Mouse (Mus musculus): ENCODE data around the gene Fgfr2. TPM values are rescaled to one million over a fixed set of nuclear protein-coding genes. Genes with fewer than 3 reads are reported as not detected.

Gene Fgfr2
- polyA plus RNA-seq, 1 experiment from 2014 or later: 104 TPM

- 69% methylated on average over 3 of the region's 3 CpGs for WGBS
- Histone ChIP-seq H3K9me3 (no peaks in the 10 kb centered on the region), H3K4me1 (no peaks in the 10 kb centered on the region), H3K4me3 (replicated peaks) (no peak overlapping the region), H3K9ac (no peak overlapping the region), H3K4me2 (no peak overlapping the region), H3K27ac (no peak overlapping the region), H3K27me3 (replicated peaks) (no peaks in the 10 kb centered on the region), H3K36me3 (no peaks in the 10 kb centered on the region)
- ATAC-seq (ENCODE audit: insufficient read depth, low FRiP score, low read depth): no peak
These were observed 495.7 kb downstream of the Fgfr2 start for GRCm38 (mm10) chr7:132627448-132627847.

GRCm38 (mm10) chr7:132626174-132626573, 497.0 kb downstream of the Fgfr2 start:
- no peak overlapping the region for H3K9ac ChIP-seq
- no peaks in the 10 kb centered on the region for H3K4me1 ChIP-seq
- H3K4me2 ChIP-seq: no peak overlapping the region
- no peaks in the 10 kb centered on the region for H3K9me3 ChIP-seq
- WGBS: 53% methylated on average over 4 of the region's 4 CpGs
- no peaks in the 10 kb centered on the region for H3K36me3 ChIP-seq
- no peaks in the 10 kb centered on the region for H3K27me3 ChIP-seq (replicated peaks)
- no peak overlapping the region for H3K27ac ChIP-seq
- ATAC-seq (ENCODE audit: insufficient read depth, low FRiP score, low read depth): no peak
- no peak overlapping the region for H3K4me3 ChIP-seq (replicated peaks)

GRCm38 (mm10) chr7:132624161-132624560, 499.0 kb downstream of the Fgfr2 start:
- Histone ChIP-seq H3K27ac (no peak overlapping the region), H3K4me1 (no peaks in the 10 kb centered on the region), H3K9me3 (no peaks in the 10 kb centered on the region), H3K4me3 (replicated peaks) (no peak overlapping the region), H3K27me3 (replicated peaks) (no peaks in the 10 kb centered on the region), H3K4me2 (no peak overlapping the region), H3K9ac (no peak overlapping the region), H3K36me3 (no peaks in the 10 kb centered on the region)
- no peak for ATAC-seq (ENCODE audit: insufficient read depth, low FRiP score, low read depth)
- 79% methylated on average over 10 of the region's 10 CpGs for WGBS

- Histone ChIP-seq H3K9me3 (no peaks in the 10 kb centered on the region), H3K4me2 (no peak overlapping the region), H3K27ac (no peak overlapping the region), H3K4me3 (replicated peaks) (no peak overlapping the region), H3K36me3 (no peaks in the 10 kb centered on the region), H3K27me3 (replicated peaks) (no peaks in the 10 kb centered on the region), H3K9ac (no peak overlapping the region), H3K4me1 (no peaks in the 10 kb centered on the region)
- ATAC-seq (ENCODE audit: insufficient read depth, low FRiP score, low read depth): no peak
- 80% methylated on average over 15 of the region's 15 CpGs for WGBS
These were observed 502.9 kb downstream of the Fgfr2 start for GRCm38 (mm10) chr7:132619975-132620918.

- Histone ChIP-seq H3K27ac (no peak overlapping the region), H3K4me2 (no peak overlapping the region), H3K9ac (no peak overlapping the region), H3K4me3 (replicated peaks) (no peak overlapping the region), H3K36me3 (no peaks in the 10 kb centered on the region), H3K4me1 (no peaks in the 10 kb centered on the region), H3K9me3 (no peaks in the 10 kb centered on the region), H3K27me3 (replicated peaks) (no peaks in the 10 kb centered on the region)
- 84% methylated on average over 8 of the region's 8 CpGs for WGBS
- no peak for ATAC-seq (ENCODE audit: insufficient read depth, low FRiP score, low read depth)
These were observed 503.6 kb downstream of the Fgfr2 start for GRCm38 (mm10) chr7:132619549-132619948.

GRCm38 (mm10) chr7:132617021-132617564, 506.1 kb downstream of the Fgfr2 start:
- H3K27ac ChIP-seq: no peak overlapping the region
- no peaks in the 10 kb centered on the region for H3K9me3 ChIP-seq
- H3K9ac ChIP-seq: no peak overlapping the region
- no peaks in the 10 kb centered on the region for H3K27me3 ChIP-seq (replicated peaks)
- no peaks in the 10 kb centered on the region for H3K36me3 ChIP-seq
- no peak overlapping the region for H3K4me2 ChIP-seq
- 83% methylated on average over 5 of the region's 5 CpGs for WGBS
- ATAC-seq (ENCODE audit: insufficient read depth, low FRiP score, low read depth): no peak
- H3K4me3 ChIP-seq (replicated peaks): no peak overlapping the region
- no peaks in the 10 kb centered on the region for H3K4me1 ChIP-seq

GRCm38 (mm10) chr7:132616391-132616790, 506.8 kb downstream of the Fgfr2 start:
- 57% methylated on average over 6 of the region's 6 CpGs for WGBS
- H3K27me3 ChIP-seq (replicated peaks): no peaks in the 10 kb centered on the region

GRCm38 (mm10) chr7:132615346-132615745, 507.8 kb downstream of the Fgfr2 start:
- Histone ChIP-seq H3K36me3 (no peaks in the 10 kb centered on the region), H3K9ac (no peak overlapping the region), H3K9me3 (no peaks in the 10 kb centered on the region), H3K4me3 (replicated peaks) (no peak overlapping the region), H3K4me1 (peaks cover 5% of the 10 kb centered on the region; the same call in 1 of the 2 replicates), H3K27me3 (replicated peaks) (no peaks in the 10 kb centered on the region), H3K4me2 (no peak overlapping the region), H3K27ac (no peak overlapping the region)
- ATAC-seq (ENCODE audit: insufficient read depth, low FRiP score, low read depth): no peak
- WGBS: 28% methylated on average over 3 of the region's 3 CpGs

More at GRCm38 (mm10) chr7:132616391-132616790, 506.8 kb downstream of the Fgfr2 start:
- Histone ChIP-seq H3K4me2 (no peak overlapping the region), H3K36me3 (no peaks in the 10 kb centered on the region), H3K9me3 (no peaks in the 10 kb centered on the region), H3K4me3 (replicated peaks) (no peak overlapping the region), H3K9ac (no peak overlapping the region), H3K27ac (no peak overlapping the region), H3K4me1 (no peaks in the 10 kb centered on the region)
- ATAC-seq (ENCODE audit: insufficient read depth, low FRiP score, low read depth): no peak

- H3K9ac ChIP-seq: no peak overlapping the region
- no peaks in the 10 kb centered on the region for H3K27me3 ChIP-seq (replicated peaks)
- peaks cover 5% of the 10 kb centered on the region; the same call in 1 of the 2 replicates for H3K4me1 ChIP-seq
- H3K4me3 ChIP-seq (replicated peaks): no peak overlapping the region
- no peak for ATAC-seq (ENCODE audit: insufficient read depth, low FRiP score, low read depth)
- no peaks in the 10 kb centered on the region for H3K36me3 ChIP-seq
- no peak overlapping the region for H3K4me2 ChIP-seq
- H3K9me3 ChIP-seq: no peaks in the 10 kb centered on the region
- H3K27ac ChIP-seq: no peak overlapping the region
- 93% methylated on average over 8 of the region's 8 CpGs for WGBS
These were observed 511.6 kb downstream of the Fgfr2 start for GRCm38 (mm10) chr7:132611530-132611929.

GRCm38 (mm10) chr7:132610468-132611318, 512.5 kb downstream of the Fgfr2 start, which contains the start of gene Lhpp:
TSS of gene Lhpp (plus strand) at chr7:132610638.
- Histone ChIP-seq H3K9ac (peak within 1 kb of the TSS; percentile 18; the same call in 1 of the 2 replicates), H3K4me1 (peaks cover 5% of the 10 kb centered on the region; the same call in 1 of the 2 replicates), H3K27ac (no peak within 1 kb of the TSS), H3K9me3 (no peaks in the 10 kb centered on the region), H3K4me3 (replicated peaks) (peak within 1 kb of the TSS; percentile 55), H3K36me3 (no peaks in the 10 kb centered on the region), H3K4me2 (peak within 1 kb of the TSS; percentile 82), H3K27me3 (replicated peaks) (no peaks in the 10 kb centered on the region)
- 6% methylated on average over 44 of the region's 44 CpGs for WGBS
- ATAC-seq (ENCODE audit: insufficient read depth, low FRiP score, low read depth): peak; percentile 89

- Histone ChIP-seq H3K27me3 (replicated peaks) (no peaks in the 10 kb centered on the region; the same call in 1 of the 2 replicates), H3K4me3 (replicated peaks) (no peak overlapping the region), H3K27ac (no peak overlapping the region), H3K9me3 (no peaks in the 10 kb centered on the region), H3K36me3 (no peaks in the 10 kb centered on the region), H3K9ac (no peak overlapping the region), H3K4me1 (peaks cover 5% of the 10 kb centered on the region; the same call in 1 of the 2 replicates), H3K4me2 (no peak overlapping the region)
- ATAC-seq (ENCODE audit: insufficient read depth, low FRiP score, low read depth): no peak
- WGBS: 91% methylated on average over 4 of the region's 4 CpGs
These were observed 514.7 kb downstream of the Fgfr2 start for GRCm38 (mm10) chr7:132608316-132609020.
